In the genomic region with DNA sequence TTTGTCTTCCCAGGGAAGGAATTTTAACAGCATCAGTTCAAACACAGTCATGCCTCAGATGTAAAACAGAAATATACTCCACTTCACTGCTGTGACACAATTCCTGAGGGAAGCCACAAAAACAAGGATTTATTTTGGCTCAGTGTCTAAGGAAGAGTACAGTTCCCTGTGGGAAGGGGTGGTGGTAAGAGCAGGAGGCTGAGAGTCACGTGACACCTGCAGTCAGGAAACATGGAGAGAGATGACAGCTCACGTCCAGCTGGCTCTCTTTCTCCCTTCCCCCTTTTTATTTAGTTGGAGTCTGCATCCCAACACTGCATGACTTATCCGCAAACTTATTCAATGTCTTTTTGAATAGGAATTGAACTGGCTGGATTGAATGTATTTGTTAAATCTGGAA, we compare ENCODE assay signal across 17 mouse cellular contexts.
"Had no signal": no experiment of that assay in that cellular context is flagged by ENCODE, and none has a peak within 500 bp of the region (broad histone marks: within the 10 kb centered on the region; RNA-seq: fewer than 3 reads in every experiment).

No protein-coding gene starts in this region.

- ATAC-seq: hindbrain, postnatal 0 days; inflammation-experienced regulatory T-cells, adult 6 months; intestine, embryonic 16.5 days; liver, postnatal 0 days; midbrain, embryonic 13.5 days; midbrain, embryonic 16.5 days had no signal

- H3K4me1 ChIP-seq: megakaryocyte, embryonic 14.5 days had no signal

- H3K9ac ChIP-seq: limb, embryonic 12.5 days; limb, embryonic 15.5 days; liver, embryonic 14.5 days; liver, postnatal 0 days; midbrain, embryonic 13.5 days had no signal

- H3K36me3 ChIP-seq: limb, embryonic 12.5 days; limb, embryonic 15.5 days; midbrain, embryonic 10.5 days; midbrain, embryonic 13.5 days had no signal

- DNase-seq: left cerebral cortex, postnatal 4 days; liver, postnatal 0 days; lung, postnatal 36 days; thymus, adult 18-20 months; thymus, postnatal 14 days; thymus, postnatal 4 days had no signal

- H3K4me3 ChIP-seq: limb, embryonic 12.5 days; limb, embryonic 15.5 days; megakaryocyte, embryonic 14.5 days; midbrain, embryonic 10.5 days; midbrain, embryonic 13.5 days had no signal

- H3K4me2 ChIP-seq: limb, embryonic 12.5 days; limb, embryonic 15.5 days; liver, embryonic 11.5 days; midbrain, embryonic 13.5 days had no signal

- H3K9me3 ChIP-seq: limb, embryonic 12.5 days; limb, embryonic 15.5 days; midbrain, embryonic 10.5 days; midbrain, embryonic 13.5 days had no signal

- H3K27ac ChIP-seq: hindbrain, postnatal 0 days; limb, embryonic 12.5 days; limb, embryonic 15.5 days; liver, embryonic 14.5 days; midbrain, embryonic 10.5 days; midbrain, embryonic 13.5 days had no signal
